ENCODE assay signal across 19 mouse cellular contexts in the genomic region with DNA sequence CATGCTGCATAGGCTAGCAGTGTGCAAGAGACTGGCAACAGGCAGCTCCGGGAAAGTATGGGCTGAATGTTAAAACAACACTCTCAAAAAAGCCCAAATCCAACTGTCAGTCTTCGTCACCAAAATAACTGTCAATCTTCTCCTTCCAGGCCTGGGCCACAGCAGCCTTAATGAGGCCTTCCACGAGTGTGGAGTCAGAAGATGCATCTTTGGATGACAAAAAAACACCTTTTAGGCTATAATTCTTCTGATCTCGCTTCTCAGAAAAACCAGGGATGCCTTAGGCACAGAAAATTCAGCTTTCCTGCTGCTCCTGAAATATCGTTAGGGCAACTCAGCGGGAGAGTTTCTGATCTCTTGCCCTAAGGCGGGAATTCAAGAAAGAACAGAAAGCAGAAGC.
DNase-seq lines count a peak whose midpoint lies in the region; ATAC-seq and TF ChIP-seq lines count a peak whose summit lies in the region.
"Had no signal": no experiment of that assay in that cellular context is flagged by ENCODE, and none has a peak within 500 bp of the region (broad histone marks: within the 10 kb centered on the region; RNA-seq: fewer than 3 reads in every experiment).

No protein-coding gene starts in this region.

- ATAC-seq in midbrain, embryonic 15.5 days (replicated peaks): peak; percentile 60; the same call in 1 of the 2 replicates
- no peak for ATAC-seq in kidney, embryonic 15.5 days (replicated peaks; ENCODE audit: low FRiP score)
- ATAC-seq: forebrain, embryonic 13.5 days; forebrain, embryonic 15.5 days; forebrain, postnatal 0 days had no signal

- no peaks in the 10 kb centered on the region for H3K4me1 ChIP-seq in midbrain, embryonic 15.5 days
- H3K4me1 ChIP-seq in midbrain, embryonic 10.5 days: no peaks in the 10 kb centered on the region
- H3K4me1 ChIP-seq in kidney, embryonic 15.5 days: no peaks in the 10 kb centered on the region
- H3K4me1 ChIP-seq: embryonic facial prominence, embryonic 12.5 days; forebrain, embryonic 13.5 days; forebrain, embryonic 15.5 days had no signal

- H3K9me3 ChIP-seq in midbrain, embryonic 15.5 days: no peaks in the 10 kb centered on the region
- H3K9me3 ChIP-seq in midbrain, embryonic 10.5 days (replicated peaks): no peaks in the 10 kb centered on the region
- no peaks in the 10 kb centered on the region for H3K9me3 ChIP-seq in kidney, embryonic 15.5 days (replicated peaks)
- H3K9me3 ChIP-seq: embryonic facial prominence, embryonic 10.5 days; embryonic facial prominence, embryonic 12.5 days; forebrain, embryonic 13.5 days; forebrain, embryonic 15.5 days had no signal

- H3K27ac ChIP-seq in midbrain, embryonic 15.5 days: no peak overlapping the region
- no peak overlapping the region for H3K27ac ChIP-seq in midbrain, embryonic 10.5 days (replicated peaks)
- H3K27ac ChIP-seq in kidney, embryonic 15.5 days: no peak overlapping the region
- H3K27ac ChIP-seq: embryonic facial prominence, embryonic 10.5 days; embryonic facial prominence, embryonic 12.5 days; forebrain, embryonic 13.5 days; forebrain, embryonic 15.5 days had no signal

- TF ChIP-seq CTCF in brain, embryonic 14.5 days (IDR thresholded peaks at IDR 0.05; ENCODE audit: borderline replicate concordance, extremely low read depth, insufficient read depth, insufficient read length): no peak

- 59% methylated on average over 7 of the region's 7 CpGs for WGBS in midbrain, embryonic 15.5 days
- WGBS in midbrain, embryonic 10.5 days: 76% methylated on average over 7 of the region's 7 CpGs
- WGBS in kidney, embryonic 15.5 days: 85% methylated on average over 7 of the region's 7 CpGs

- no peak for DNase-seq in midbrain, embryonic 10.5 days (ENCODE audit: low spot score)
- peak; percentile 7 for DNase-seq in brain, adult 2 months (ENCODE audit: low read depth, low spot score)
- DNase-seq in brain, embryonic 14.5 days (ENCODE audit: low read depth): peak; percentile 48
- no peak for DNase-seq in layer of hippocampus, adult 9-11 months
- DNase-seq: adrenal gland, adult 2 months; adrenal gland, postnatal 10 days; adrenal gland, postnatal 25 days; cerebellum, adult 11-12 months; cerebellum, adult 2 months; cerebellum, adult 9-10 months; cerebellum, postnatal 10 days; cerebellum, postnatal 25 days; forebrain, postnatal 0 days had no signal

- no peaks in the 10 kb centered on the region for H3K36me3 ChIP-seq in midbrain, embryonic 15.5 days (replicated peaks)
- no peaks in the 10 kb centered on the region for H3K36me3 ChIP-seq in midbrain, embryonic 10.5 days
- no peaks in the 10 kb centered on the region for H3K36me3 ChIP-seq in kidney, embryonic 15.5 days
- H3K36me3 ChIP-seq: embryonic facial prominence, embryonic 10.5 days; embryonic facial prominence, embryonic 12.5 days; forebrain, embryonic 15.5 days had no signal

- no peak overlapping the region for H3K4me3 ChIP-seq in midbrain, embryonic 15.5 days
- no peak overlapping the region for H3K4me3 ChIP-seq in midbrain, embryonic 10.5 days
- no peak overlapping the region for H3K4me3 ChIP-seq in kidney, embryonic 15.5 days (replicated peaks)
- H3K4me3 ChIP-seq: embryonic facial prominence, embryonic 10.5 days; embryonic facial prominence, embryonic 12.5 days; forebrain, embryonic 13.5 days; forebrain, embryonic 15.5 days had no signal

- H3K4me2 ChIP-seq in midbrain, embryonic 15.5 days: no peak overlapping the region
- H3K4me2 ChIP-seq in kidney, embryonic 15.5 days: no peak overlapping the region
- H3K4me2 ChIP-seq: embryonic facial prominence, embryonic 12.5 days; forebrain, embryonic 13.5 days; forebrain, embryonic 15.5 days had no signal

- H3K27me3 ChIP-seq in midbrain, embryonic 15.5 days (replicated peaks): no peaks in the 10 kb centered on the region
- no peaks in the 10 kb centered on the region for H3K27me3 ChIP-seq in midbrain, embryonic 10.5 days (ENCODE audit: low read depth, poor library complexity, severe bottlenecking)
- no peaks in the 10 kb centered on the region for H3K27me3 ChIP-seq in kidney, embryonic 15.5 days
- H3K27me3 ChIP-seq: embryonic facial prominence, embryonic 12.5 days; forebrain, embryonic 13.5 days; forebrain, embryonic 15.5 days had no signal

- H3K9ac ChIP-seq in midbrain, embryonic 15.5 days: no peak overlapping the region
- H3K9ac ChIP-seq in kidney, embryonic 15.5 days: no peak overlapping the region
- H3K9ac ChIP-seq: embryonic facial prominence, embryonic 12.5 days; forebrain, embryonic 13.5 days; forebrain, embryonic 15.5 days; forebrain, postnatal 0 days had no signal

- no peak for TF ChIP-seq POLR2A in brain, embryonic 14.5 days (IDR thresholded peaks at IDR 0.05; ENCODE audit: borderline replicate concordance, extremely low read depth, insufficient read depth, insufficient read length, poor library complexity, severe bottlenecking)

Comparison
In these comparisons a context has a peak if more than half of its experiments do, and no peak if none do; other contexts are left out.
1. DNase-seq: peak in brain, adult 2 months (single experiment) and brain, embryonic 14.5 days (single experiment); none in midbrain, embryonic 10.5 days (single experiment) and layer of hippocampus, adult 9-11 months (single experiment).